Mouse (Mus musculus): ENCODE data around the gene Noct.
A peak's percentile ranks its signal among the peaks of the same experiment; 100 is the strongest.

Gene Noct

DNA sequence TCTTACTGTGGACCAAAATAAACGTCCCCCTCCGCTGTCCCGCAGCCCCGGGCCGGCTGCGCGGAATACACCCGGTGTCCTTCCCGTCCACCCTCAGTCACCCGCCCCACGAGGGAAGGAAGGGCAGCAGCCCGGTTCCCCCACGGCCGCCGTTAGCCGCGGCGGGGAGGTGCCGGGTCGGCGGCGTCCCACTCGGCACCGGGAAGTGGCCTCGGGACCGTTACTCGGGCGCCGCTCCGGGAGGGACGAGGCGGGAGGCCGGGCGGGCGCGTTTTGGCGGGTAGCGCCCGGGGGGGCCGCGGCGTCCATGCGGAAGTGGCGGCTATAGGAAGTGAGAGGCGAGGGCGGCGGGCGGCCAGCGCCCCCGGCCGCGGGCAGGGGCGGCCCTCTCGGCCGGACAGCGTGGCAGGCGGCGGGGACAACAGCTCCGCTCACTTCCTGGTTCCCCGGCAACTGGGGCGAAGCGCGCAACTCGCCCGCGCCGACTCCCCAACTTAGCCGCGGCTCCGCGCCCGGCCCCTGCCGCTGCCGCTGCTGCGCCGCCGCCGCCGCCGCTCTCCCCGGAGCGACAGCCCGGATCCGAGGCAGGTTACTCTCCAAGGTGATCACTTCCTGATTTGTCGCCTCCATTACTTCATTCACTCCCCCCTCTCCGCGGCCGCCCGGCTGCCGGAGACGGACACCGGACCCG, 52.3 kb downstream of the Noct start:
- no peak for DNase-seq (ENCODE audit: extremely low read depth, low read depth)

DNA sequence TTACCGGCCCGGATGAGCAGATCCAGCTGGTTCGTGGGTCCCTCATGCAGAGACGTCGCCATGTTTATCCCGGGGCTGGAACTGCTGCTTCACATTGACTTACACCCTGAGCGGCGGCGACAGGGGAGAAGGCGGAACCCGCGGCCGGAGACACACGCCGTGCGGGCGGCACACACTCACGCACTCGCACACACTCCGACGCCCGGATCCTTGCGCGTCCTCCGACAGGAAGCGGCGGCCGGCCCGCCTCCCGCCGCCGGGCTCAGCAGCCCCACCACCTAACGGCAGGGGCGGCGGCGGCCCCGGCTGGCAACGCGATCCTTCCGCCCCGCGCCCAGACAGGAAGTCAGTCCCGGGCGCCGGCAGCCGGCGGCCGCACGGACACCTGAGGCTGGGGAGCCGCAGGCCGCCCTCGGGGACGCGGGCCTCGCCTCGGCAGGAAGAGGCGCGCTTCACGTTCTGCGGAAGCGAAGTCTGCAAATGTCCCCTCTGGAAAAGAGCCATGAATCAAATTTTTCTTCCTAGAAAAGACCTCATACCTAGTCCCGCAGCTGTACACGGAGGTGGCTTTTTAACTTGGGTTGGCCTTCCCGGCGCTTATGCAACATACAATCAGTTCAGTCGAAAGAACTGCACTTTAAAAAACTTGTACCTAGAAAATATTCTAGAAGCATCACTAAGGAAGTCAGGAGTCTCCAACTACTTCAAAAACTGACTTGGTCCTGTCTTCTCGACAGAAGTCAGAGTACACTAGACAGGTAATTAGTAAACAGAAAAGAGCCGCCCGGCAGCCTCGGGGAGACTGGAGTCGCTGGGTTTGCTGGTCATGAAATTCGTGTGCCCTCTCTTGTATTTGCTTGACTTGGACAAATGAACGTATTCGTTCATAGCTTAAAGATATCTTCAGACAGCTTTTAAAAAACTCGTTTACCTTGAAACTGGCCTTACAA, 53.2 kb downstream of the Noct start:
- peak; percentile 53 for DNase-seq (ENCODE audit: extremely low read depth, low read depth)

DNA sequence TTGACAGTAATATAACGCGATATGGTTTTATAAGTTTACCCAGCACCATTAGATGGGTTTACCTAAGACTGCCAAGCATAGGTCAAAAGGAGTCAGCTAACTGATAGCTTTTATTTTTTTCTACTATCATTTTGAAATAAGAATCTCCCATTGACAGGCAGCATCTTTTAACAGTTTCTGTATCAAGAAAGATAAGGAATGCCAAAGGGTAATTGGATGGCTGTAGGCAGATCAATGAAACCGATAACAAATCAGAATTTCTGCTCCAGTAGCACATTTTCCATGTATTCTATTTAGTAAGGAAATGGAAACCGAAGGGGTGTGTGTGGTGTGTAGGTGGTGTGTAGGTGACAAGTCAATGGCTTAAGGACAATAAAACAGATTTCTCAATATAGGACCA, 54.2 kb downstream of the Noct start:
- DNase-seq (ENCODE audit: extremely low read depth, low read depth): no peak

DNA sequence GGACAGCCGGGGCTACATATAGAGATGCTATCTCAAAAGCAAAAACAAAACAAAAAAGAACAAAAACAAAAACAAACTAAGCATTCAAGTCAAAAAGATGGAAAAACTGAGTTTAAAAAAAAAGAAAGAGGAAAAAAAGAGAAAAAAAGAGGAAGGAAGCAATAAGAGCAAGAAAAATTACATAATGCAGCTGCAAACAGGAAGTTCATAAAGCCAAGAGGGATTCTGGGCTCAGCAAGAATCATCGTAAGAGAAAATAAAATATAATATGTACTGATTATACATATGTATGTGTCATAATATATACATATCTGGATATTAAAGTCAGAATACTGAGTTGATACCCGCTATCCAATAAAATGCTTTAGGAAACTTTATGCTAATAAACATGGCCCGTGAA, 57.5 kb downstream of the Noct start:
- DNase-seq (ENCODE audit: extremely low read depth, low read depth): no peak

DNA sequence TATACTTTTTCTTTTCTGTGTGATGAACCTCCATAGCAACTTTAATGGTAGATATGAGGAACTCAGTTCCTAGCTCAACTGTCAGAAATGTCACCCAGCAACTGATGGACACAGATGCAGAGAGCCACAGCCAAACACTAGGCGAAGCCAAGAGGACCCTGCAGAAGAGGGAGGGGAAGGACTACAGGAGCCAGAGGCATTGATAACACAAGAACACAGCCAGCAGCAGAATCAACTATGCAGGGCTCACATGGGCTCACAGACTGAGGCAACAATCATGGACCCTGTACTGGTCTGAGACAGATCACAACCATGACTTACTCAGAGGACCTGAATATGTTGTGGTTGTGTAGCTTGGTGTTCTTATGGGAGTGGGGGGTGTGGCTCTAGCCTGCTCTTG, 60.1 kb downstream of the Noct start:
- DNase-seq (ENCODE audit: extremely low read depth, low read depth): no peak

DNA sequence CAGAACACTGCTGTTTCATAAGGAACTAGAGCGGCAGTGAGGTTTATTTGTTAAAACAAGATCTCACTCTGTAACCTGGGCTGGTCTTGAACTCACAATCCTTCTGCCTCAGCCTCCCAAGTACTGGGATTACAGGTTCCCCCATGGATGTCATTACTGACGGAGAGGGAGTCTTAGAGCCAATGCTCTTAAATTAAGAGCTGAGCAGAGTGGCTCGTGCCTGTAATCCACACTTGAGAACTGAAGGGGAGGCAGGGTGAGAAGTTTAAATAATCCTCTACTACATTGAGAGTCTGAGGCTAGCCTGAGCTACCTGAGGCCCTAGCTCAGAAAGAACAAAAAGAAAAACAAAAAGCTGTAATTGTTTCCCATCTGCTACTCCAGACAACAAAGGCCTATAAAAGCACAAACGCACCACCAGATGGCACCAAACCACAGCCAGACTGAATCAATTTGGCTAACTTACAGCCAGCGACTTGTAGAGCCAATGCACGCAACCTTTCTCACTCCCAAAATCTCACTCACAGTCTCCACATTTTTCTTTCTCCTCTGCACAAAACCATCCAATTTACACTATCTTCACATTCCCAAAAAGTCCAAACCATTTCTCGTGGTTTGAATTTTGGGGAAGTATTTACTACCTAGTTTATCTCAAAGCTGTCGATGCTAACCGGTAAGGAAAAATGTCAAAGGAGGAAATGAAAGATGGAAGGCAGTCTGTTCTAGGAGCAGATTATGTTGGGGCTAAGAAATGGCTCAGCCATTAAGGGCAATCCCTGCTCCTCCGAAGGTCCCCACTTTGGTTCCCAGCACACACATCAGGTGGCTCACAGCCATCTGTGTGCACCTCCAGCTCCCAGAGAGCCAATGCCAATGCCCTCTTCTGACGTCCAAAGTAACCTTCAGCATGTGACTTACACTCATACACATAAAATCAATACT, 64.9 kb downstream of the Noct start:
- no peak for DNase-seq (ENCODE audit: extremely low read depth, low read depth)

DNA sequence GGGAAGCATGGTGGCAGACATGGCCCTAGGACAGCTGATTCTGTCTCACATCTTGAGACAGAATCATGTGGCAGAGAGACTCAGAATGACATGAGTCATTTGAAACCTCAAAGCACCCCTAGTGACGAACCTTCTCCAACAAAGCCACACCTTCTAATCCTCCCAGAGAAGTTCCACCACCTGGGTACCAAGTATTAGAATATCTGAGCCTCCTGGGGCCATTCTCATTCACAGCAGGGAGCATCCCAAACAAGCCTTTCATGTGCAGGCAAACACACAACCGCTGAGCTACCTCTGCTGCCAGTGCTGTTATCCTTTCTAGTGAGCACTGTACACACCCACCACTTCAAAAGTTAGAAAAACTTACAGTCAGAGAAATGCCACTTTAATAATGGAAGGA, 70.0 kb downstream of the Noct start:
- no peak for DNase-seq (ENCODE audit: extremely low read depth, low read depth)

DNA sequence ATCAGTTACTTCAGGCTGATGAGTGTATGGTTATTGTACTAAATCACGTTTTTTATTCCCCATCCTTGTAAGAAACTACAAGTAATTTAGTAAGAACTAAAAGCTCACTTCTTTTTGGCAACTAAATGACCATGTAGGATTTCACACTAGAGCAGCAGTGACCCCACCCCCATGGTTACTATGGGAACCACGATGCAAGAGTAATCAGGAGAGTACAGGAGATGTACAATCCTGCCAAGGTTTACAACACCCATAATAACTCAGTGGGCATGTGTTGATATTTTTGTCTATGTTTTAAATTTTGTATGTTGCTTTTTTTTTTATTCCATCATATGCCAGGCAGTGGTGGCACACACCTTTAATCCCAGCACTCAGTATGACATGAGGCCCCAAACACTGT, 71.0 kb downstream of the Noct start:
- DNase-seq (ENCODE audit: extremely low read depth, low read depth): no peak

DNA sequence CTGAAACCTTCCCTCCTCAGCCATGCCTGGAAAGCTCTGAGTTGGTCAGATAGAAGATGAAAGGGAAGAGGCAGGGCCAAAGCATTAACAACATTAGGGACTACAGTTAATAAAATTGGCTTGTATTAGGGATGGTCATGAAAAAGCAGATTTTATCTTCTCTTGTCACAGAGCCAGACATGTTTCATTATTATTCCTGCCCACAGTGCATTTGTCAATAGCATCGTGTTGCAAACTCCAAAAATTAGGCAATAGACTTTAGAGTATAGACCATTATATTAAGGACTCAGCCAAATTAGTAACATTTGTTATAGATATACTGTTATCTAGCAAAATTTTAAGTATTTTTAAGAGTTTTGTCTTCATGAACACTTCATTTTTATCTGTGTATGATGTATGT, 72.5 kb downstream of the Noct start:
- DNase-seq (ENCODE audit: extremely low read depth, low read depth): no peak
